In genomic region chr9:70395617-70396016, GRCm38 (mm10) we compare ENCODE assay signal across 10 mouse cellular contexts. TPM values are rescaled to one million over a fixed set of nuclear protein-coding genes. Genes with fewer than 3 reads are reported as not detected.
A peak's percentile ranks its signal among the peaks of the same experiment; 100 is the strongest.
DNase-seq lines count a peak whose midpoint lies in the region; ATAC-seq and TF ChIP-seq lines count a peak whose summit lies in the region.
"Had no signal": no experiment of that assay in that cellular context is flagged by ENCODE, and none has a peak within 500 bp of the region (broad histone marks: within the 10 kb centered on the region; RNA-seq: fewer than 3 reads in every experiment).

No protein-coding gene starts in this region.

- TF ChIP-seq CTCF in kidney, adult 2 months (conservative IDR thresholded peaks at IDR 0.05; ENCODE audit: insufficient read depth, insufficient read length, low read depth, low read length), result peak; percentile 44

- peak; percentile 54 for ATAC-seq in megakaryocyte-erythroid progenitor cell, adult 5-6 weeks (replicated peaks; ENCODE audit: low FRiP score, low TSS enrichment, poor library complexity, severe bottlenecking)
- ATAC-seq: midbrain, embryonic 13.5 days had no signal

- no peaks in the 10 kb centered on the region for H3K27me3 ChIP-seq in kidney, adult 2 months (replicated peaks; ENCODE audit: control insufficient read depth, insufficient read depth, low read length)
- H3K27me3 ChIP-seq in forebrain, embryonic 10.5 days (ENCODE audit: poor library complexity, severe bottlenecking), result no peaks in the 10 kb centered on the region
- H3K27me3 ChIP-seq: heart, embryonic 12.5 days; midbrain, embryonic 13.5 days had no signal

- TF ChIP-seq POLR2A in kidney, adult 2 months (IDR thresholded peaks at IDR 0.05; ENCODE audit: low read depth, low read length), result no peak

- no peak overlapping the region for H3K4me3 ChIP-seq in kidney, adult 2 months (ENCODE audit: insufficient read depth, low read depth, low read length)
- no peak overlapping the region for H3K4me3 ChIP-seq in forebrain, embryonic 10.5 days
- H3K4me3 ChIP-seq: heart, embryonic 12.5 days; midbrain, embryonic 13.5 days had no signal

- H3K36me3 ChIP-seq in kidney, adult 2 months (ENCODE audit: control insufficient read depth, insufficient read depth, low read length), result peaks cover 5% of the 10 kb centered on the region
- peaks cover 15% of the 10 kb centered on the region for H3K36me3 ChIP-seq in forebrain, embryonic 10.5 days (replicated peaks)

- DNase-seq in kidney, adult 2 months, result peak; percentile 24
- no peak for DNase-seq in kidney, postnatal 14 days
- peak; percentile 36 for DNase-seq in B cell, adult 2 months
- peak; percentile 20 for DNase-seq in NIH3T3 (ENCODE audit: low read depth)
- DNase-seq in forebrain, embryonic 10.5 days (ENCODE audit: extremely low spot score, low spot score), result no peak
- DNase-seq in cerebellum, postnatal 4 days (ENCODE audit: low spot score in 2 of 2), result no peak
- DNase-seq: right cerebral cortex, postnatal 14 days had no signal

- WGBS in kidney, adult 2 months, result 91% methylated on average over 12 of the region's 12 CpGs
- 83% methylated on average over 12 of the region's 12 CpGs for WGBS in forebrain, embryonic 10.5 days

- H3K9me3 ChIP-seq in forebrain, embryonic 10.5 days, result no peaks in the 10 kb centered on the region
- H3K9me3 ChIP-seq: heart, embryonic 12.5 days; midbrain, embryonic 13.5 days had no signal

- H3K4me1 ChIP-seq in kidney, adult 2 months (ENCODE audit: control insufficient read depth, insufficient read depth, low read length), result no peaks in the 10 kb centered on the region
- H3K4me1 ChIP-seq in forebrain, embryonic 10.5 days, result peaks cover 4% of the 10 kb centered on the region

- H3K27ac ChIP-seq in kidney, adult 2 months (ENCODE audit: insufficient read depth, low read depth, low read length), result no peak overlapping the region
- H3K27ac ChIP-seq in forebrain, embryonic 10.5 days, result no peak overlapping the region
- H3K27ac ChIP-seq: midbrain, embryonic 13.5 days had no signal

RNA-seq across cellular contexts. Expression of gene Ccnb2, which starts 25.7 kb away (rescaled TPM):
- polyA plus RNA-seq in kidney, adult 2 months (2012; rRNA removed), result 1.2 and 1.5 TPM in 2 replicates
- 88.4 and 91.4 TPM in 2 replicates for total RNA-seq in megakaryocyte-erythroid progenitor cell, adult 5-6 weeks (2014; fragmentation: Nextera tagmentation)
- total RNA-seq in megakaryocyte-erythroid progenitor cell, adult 5-6 weeks (2017), result 61.3 and 72.5 TPM in 2 replicates
- polyA plus RNA-seq in forebrain, embryonic 10.5 days (2016; fragmentation: Nextera tagmentation; extraction: Ambion mirVana), result 226 and 234 TPM in 2 replicates

Comparison
In these comparisons a context has a peak if more than half of its experiments do, and no peak if none do; other contexts are left out.
1. DNase-seq: peak in kidney, adult 2 months (single experiment), B cell, adult 2 months (2 of 2) and NIH3T3 (single experiment); none in kidney, postnatal 14 days (single experiment), forebrain, embryonic 10.5 days (single experiment) and cerebellum, postnatal 4 days (0 of 2).
2. RNA of gene Ccnb2, which starts 25.7 kb away (polyA plus RNA-seq): 226 to 234 TPM in forebrain, embryonic 10.5 days; 1.2 to 1.5 TPM in kidney, adult 2 months; every median in the first group is over 10 times any median in the second.